Mouse (Mus musculus) neural tube, embryonic 15.5 days (tissue): ENCODE results near the gene Pdcl2. TPM values are rescaled to one million over a fixed set of nuclear protein-coding genes. Genes with fewer than 3 reads are reported as not detected.

Source experiments
- ATAC-seq: fragments of 200-750 bp; cut with Nextera tagmentation; 2 replicates; pipeline ENCODE4 v1.8.0; 2017; ENCODE audit warnings: mild to moderate bottlenecking, moderate TSS enrichment, moderate library complexity; ENCODE audit not compliant: low FRiP score
- H3K27ac ChIP-seq: fragments of 300-500 bp; sonication (generic); replicated peaks from 2 replicates; pipeline ENCODE4 v1.5.1; 2015; ENCODE audit warnings: mild to moderate bottlenecking, inconsistent platforms
- H3K27me3 ChIP-seq: fragments of 300-500 bp; sonication (generic); replicated peaks from 2 replicates; pipeline ENCODE4 v1.6.1; 2015; ENCODE audit warnings: inconsistent platforms
- H3K36me3 ChIP-seq: fragments of 300-500 bp; sonication (generic); 2 replicates; pipeline ENCODE4 v1.6.1; 2015; ENCODE audit warnings: inconsistent platforms
- H3K4me1 ChIP-seq: fragments of 300-500 bp; sonication (generic); 2 replicates; pipeline ENCODE4 v1.6.1; 2015; ENCODE audit warnings: inconsistent platforms
- H3K4me2 ChIP-seq: fragments of 300-500 bp; sonication (generic); 2 replicates; pipeline ENCODE4 v1.6.1; 2015; ENCODE audit warnings: inconsistent platforms, mild to moderate bottlenecking, moderate library complexity
- H3K4me3 ChIP-seq: fragments of 300-500 bp; sonication (generic); replicated peaks from 2 replicates; pipeline ENCODE4 v1.5.1; 2015; ENCODE audit warnings: mild to moderate bottlenecking, inconsistent platforms
- H3K9ac ChIP-seq: fragments of 300-500 bp; sonication (generic); replicated peaks from 2 replicates; pipeline ENCODE4 v1.6.1; 2015; ENCODE audit warnings: mild to moderate bottlenecking, inconsistent platforms
- H3K9me3 ChIP-seq: fragments of 300-500 bp; sonication (generic); replicated peaks from 2 replicates; pipeline ENCODE4 v1.6.1; 2016; ENCODE audit warnings: inconsistent platforms
- WGBS: fragments of 180-500 bp; shearing (Covaris S2); methylation state at CpG from one replicate; pipeline ENCODE4 v1.1.7; 2015; ENCODE audit warnings: mixed read lengths; 5-methylcytosine and 5-hydroxymethylcytosine counted together
- polyA plus RNA-seq: library from polyadenylated mRNA; unstranded; fragments of >200 nt; fragmentation: Nextera tagmentation; extraction: Ambion mirVana; gene quantifications from 2 replicates; pipeline ENCODE4 v1.2.1, GENCODE M21; 2015

Pdcl2 gene
- polyA plus RNA-seq, 1 experiment from 2014 or later = not detected

DNA sequence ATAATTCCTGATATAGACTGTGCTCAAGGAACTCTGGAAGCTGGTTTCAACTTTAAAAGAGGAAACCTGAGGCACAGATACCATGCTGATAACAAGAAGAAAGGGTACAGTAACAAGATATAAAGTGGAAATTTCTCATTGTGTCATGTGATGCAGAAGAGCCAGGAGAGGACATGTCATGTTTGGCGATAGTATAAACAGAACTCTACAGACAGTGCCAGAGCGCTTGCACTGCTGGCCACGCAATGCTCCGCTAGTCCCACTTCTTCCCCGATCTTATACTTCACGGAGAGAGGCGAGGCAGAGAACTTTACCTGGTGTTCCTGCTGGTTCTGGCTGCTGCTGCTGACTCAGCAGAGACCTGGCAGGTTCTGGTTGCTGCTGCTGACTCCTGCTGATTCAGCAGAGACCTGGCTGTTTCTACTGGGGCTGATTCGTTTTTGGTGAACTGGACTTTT lies 41.7 kb downstream of the Pdcl2 start:
- WGBS = 85% methylated on average over 8 of the region's 8 CpGs
- Histone ChIP-seq H3K27me3 (no peaks in the 10 kb centered on the region), H3K36me3 (no peaks in the 10 kb centered on the region), H3K27ac (no peak overlapping the region), H3K9ac (no peak overlapping the region), H3K4me3 (no peak overlapping the region), H3K9me3 (no peaks in the 10 kb centered on the region), H3K4me2 (no peak overlapping the region), H3K4me1 (no peaks in the 10 kb centered on the region)
- ATAC-seq = no peak

GRCm38 (mm10) chr5:76288256-76288655 lies 42.7 kb downstream of the Pdcl2 start:
- H3K36me3 ChIP-seq = no peaks in the 10 kb centered on the region
- H3K4me3 ChIP-seq = no peak overlapping the region
- no peaks in the 10 kb centered on the region for H3K9me3 ChIP-seq
- no peak overlapping the region for H3K27ac ChIP-seq
- H3K9ac ChIP-seq = no peak overlapping the region
- H3K27me3 ChIP-seq = no peaks in the 10 kb centered on the region
- WGBS = 96% methylated on average over 3 of the region's 3 CpGs
- no peak overlapping the region for H3K4me2 ChIP-seq
- no peaks in the 10 kb centered on the region for H3K4me1 ChIP-seq
- no peak for ATAC-seq

GRCm38 (mm10) chr5:76287062-76287461 lies 43.9 kb downstream of the Pdcl2 start:
- 79% methylated on average over 5 of the region's 5 CpGs for WGBS
- H3K27me3 ChIP-seq = no peaks in the 10 kb centered on the region
- no peaks in the 10 kb centered on the region for H3K4me1 ChIP-seq
- no peak overlapping the region for H3K9ac ChIP-seq
- no peak overlapping the region for H3K4me2 ChIP-seq
- H3K4me3 ChIP-seq = no peak overlapping the region
- no peaks in the 10 kb centered on the region for H3K36me3 ChIP-seq
- no peak for ATAC-seq
- no peaks in the 10 kb centered on the region for H3K9me3 ChIP-seq
- no peak overlapping the region for H3K27ac ChIP-seq

- 32% methylated on average over 4 of the region's 4 CpGs for WGBS
- no peak overlapping the region for H3K27ac ChIP-seq
- no peak overlapping the region for H3K9ac ChIP-seq
- H3K4me2 ChIP-seq = no peak overlapping the region
- no peaks in the 10 kb centered on the region for H3K27me3 ChIP-seq
- no peaks in the 10 kb centered on the region for H3K36me3 ChIP-seq
- H3K4me1 ChIP-seq = no peaks in the 10 kb centered on the region
- H3K9me3 ChIP-seq = no peaks in the 10 kb centered on the region
- ATAC-seq = no peak
- no peak overlapping the region for H3K4me3 ChIP-seq
Observed at GRCm38 (mm10) chr5:76285699-76286098, 45.3 kb downstream of the Pdcl2 start.

DNA sequence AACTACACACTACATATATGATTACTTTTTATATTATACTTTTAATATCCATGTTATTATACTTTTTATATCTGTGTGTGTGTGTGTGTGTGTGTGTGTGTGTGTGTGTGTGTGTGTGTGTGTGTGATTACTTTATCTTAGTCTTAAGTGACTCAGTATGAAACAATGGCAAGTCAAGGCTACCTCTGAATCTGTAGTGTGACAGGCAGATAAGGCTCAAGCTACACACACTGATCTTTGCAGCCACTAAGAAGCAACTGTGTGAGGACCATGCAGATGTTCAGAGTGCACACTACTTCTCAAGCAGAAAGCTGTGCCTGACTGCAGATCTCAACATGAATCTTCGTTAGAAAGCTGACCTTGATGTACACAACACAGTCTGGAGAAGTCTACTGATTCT lies 47.1 kb downstream of the Pdcl2 start:
- no peaks in the 10 kb centered on the region for H3K27me3 ChIP-seq
- no peak overlapping the region for H3K27ac ChIP-seq
- H3K4me3 ChIP-seq = no peak overlapping the region
- H3K4me2 ChIP-seq = no peak overlapping the region
- WGBS = 93% methylated on average over 1 of the region's 1 CpGs
- H3K36me3 ChIP-seq = no peaks in the 10 kb centered on the region
- ATAC-seq = no peak
- H3K9me3 ChIP-seq = no peaks in the 10 kb centered on the region
- H3K4me1 ChIP-seq = no peaks in the 10 kb centered on the region
- no peak overlapping the region for H3K9ac ChIP-seq

DNA sequence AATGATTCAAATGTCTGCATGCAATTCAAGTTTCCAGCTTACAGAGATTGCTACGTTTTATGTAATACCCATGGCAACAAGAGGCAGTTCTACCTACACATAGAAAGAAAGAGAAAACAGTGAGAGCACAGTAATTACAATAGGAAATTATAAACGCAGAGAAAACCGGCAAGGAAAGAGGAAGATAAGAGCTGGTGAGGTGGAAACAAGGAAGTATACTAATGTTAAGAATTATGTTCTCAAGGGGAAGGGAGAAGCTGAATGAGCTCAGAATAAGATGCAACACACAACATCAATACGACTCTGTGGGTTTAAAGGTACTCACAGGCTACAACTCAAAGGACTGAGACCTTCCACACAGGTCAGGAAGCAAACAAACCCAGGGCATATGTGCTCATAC lies 56.0 kb downstream of the Pdcl2 start:
- Histone ChIP-seq H3K9me3 (no peaks in the 10 kb centered on the region), H3K4me3 (no peak overlapping the region), H3K4me2 (no peak overlapping the region), H3K27me3 (no peaks in the 10 kb centered on the region), H3K4me1 (no peaks in the 10 kb centered on the region), H3K9ac (no peak overlapping the region), H3K27ac (no peak overlapping the region), H3K36me3 (no peaks in the 10 kb centered on the region)
- no peak for ATAC-seq
- 83% methylated on average over 4 of the region's 4 CpGs for WGBS

Other genes with a start within 250 kb of the Pdcl2 start
- 20.2 and 24.4 TPM in 2 replicates for gene Srd5a3, start 190.9 kb downstream of the Pdcl2 start, polyA plus RNA-seq
- gene Tmem165, start 147.3 kb downstream of the Pdcl2 start, polyA plus RNA-seq = 47.1 and 50.8 TPM in 2 replicates
- 15.0 and 15.2 TPM in 2 replicates for gene Clock, start 26.4 kb downstream of the Pdcl2 start, polyA plus RNA-seq
- 2.6 and 2.7 TPM in 2 replicates for gene Nmu, start 32.6 kb upstream of the Pdcl2 start, polyA plus RNA-seq
- 7.3 and 9.8 TPM in 2 replicates for gene Gm7271, start 152.9 kb upstream of the Pdcl2 start, polyA plus RNA-seq
- gene Exoc1, start 198.2 kb upstream of the Pdcl2 start, polyA plus RNA-seq = 45.9 and 53.9 TPM in 2 replicates